Comparison of ENCODE assay signal across 8 mouse cellular contexts in genomic region chrY:1285735-1286134, GRCm38 (mm10). TPM values are rescaled to one million over a fixed set of nuclear protein-coding genes. Genes with fewer than 3 reads are reported as not detected.
DNase-seq lines count a peak whose midpoint lies in the region; ATAC-seq and TF ChIP-seq lines count a peak whose summit lies in the region.

No protein-coding gene starts in this region.

- H3K27me3 ChIP-seq in CH12.LX (replicated peaks): no peaks in the 10 kb centered on the region
- no peaks in the 10 kb centered on the region for H3K27me3 ChIP-seq in embryonic facial prominence, embryonic 14.5 days (replicated peaks; ENCODE audit: control insufficient read depth, insufficient read depth, low read length)
- no peaks in the 10 kb centered on the region for H3K27me3 ChIP-seq in hindbrain, embryonic 10.5 days (ENCODE audit: insufficient read depth, poor library complexity, severe bottlenecking)
- no peaks in the 10 kb centered on the region for H3K27me3 ChIP-seq in midbrain, postnatal 0 days (ENCODE audit: insufficient read depth, low read length)

- TF ChIP-seq EP300 in CH12.LX (IDR thresholded peaks at IDR 0.05; ENCODE audit: low read length): no peak

- ATAC-seq in embryonic facial prominence, embryonic 14.5 days (ENCODE audit: low read depth): no peak
- ATAC-seq in midbrain, postnatal 0 days (ENCODE audit: low FRiP score): peak; percentile 56; the same call in 1 of the 2 replicates

- peak; percentile 72 for DNase-seq in CD4-positive helper T cell, adult 2 months (ENCODE audit: low read depth, low spot score)
- no peak for DNase-seq in CH12.LX (ENCODE audit: extremely low read depth)
- peak; percentile 4 for DNase-seq in embryonic facial prominence, embryonic 14.5 days (ENCODE audit: low spot score)
- peak; percentile 10 for DNase-seq in hindbrain, embryonic 10.5 days (ENCODE audit: low spot score)
- DNase-seq in liver: peak; percentile 6
- peak; percentile 4 for DNase-seq in midbrain, postnatal 0 days (ENCODE audit: low spot score)
- DNase-seq in thymus, postnatal 4 days: peak; percentile 25
- no peak for DNase-seq in ovary, adult 18-20 months (ENCODE audit: low spot score)

- H3K4me3 ChIP-seq in CH12.LX (replicated peaks in 1 of 3; ENCODE audit: low read depth in 2 of 3, low read length in 2 of 3, poor library complexity in 1 of 3): peak overlapping the region; percentile 55 to 71 (median 70)
- H3K4me3 ChIP-seq in embryonic facial prominence, embryonic 14.5 days (ENCODE audit: low read depth, low read length): peak overlapping the region; percentile 39
- H3K4me3 ChIP-seq in hindbrain, embryonic 10.5 days: peak overlapping the region; percentile 49
- peak overlapping the region; percentile 35 for H3K4me3 ChIP-seq in midbrain, postnatal 0 days (ENCODE audit: low read depth, low read length)

- 1% methylated on average over 12 of the region's 12 CpGs for WGBS in embryonic facial prominence, embryonic 14.5 days
- 4% methylated on average over 12 of the region's 12 CpGs for WGBS in hindbrain, embryonic 10.5 days
- 2% methylated on average over 12 of the region's 12 CpGs for WGBS in midbrain, postnatal 0 days

- H3K9ac ChIP-seq in CH12.LX (ENCODE audit: insufficient read depth, low read depth): peak overlapping the region; percentile 90
- H3K9ac ChIP-seq in embryonic facial prominence, embryonic 14.5 days (ENCODE audit: low read depth, low read length): peak overlapping the region; percentile 58
- peak overlapping the region; percentile 44; the same call in 1 of the 2 replicates for H3K9ac ChIP-seq in midbrain, postnatal 0 days (replicated peaks; ENCODE audit: low read length, poor library complexity, severe bottlenecking)

- in situ Hi-C loops in CH12.LX (cut with MboI; ENCODE audit: low pct_ligation_motif_present, low pct_unique_long_range_greater_than_20kb, low sequenced_read_pairs): no loop called here

- H3K9me3 ChIP-seq in CH12.LX (replicated peaks; ENCODE audit: low read length): no peaks in the 10 kb centered on the region
- no peaks in the 10 kb centered on the region for H3K9me3 ChIP-seq in embryonic facial prominence, embryonic 14.5 days (ENCODE audit: control insufficient read depth, low read length)
- H3K9me3 ChIP-seq in hindbrain, embryonic 10.5 days: no peaks in the 10 kb centered on the region
- H3K9me3 ChIP-seq in midbrain, postnatal 0 days (ENCODE audit: low read length): no peaks in the 10 kb centered on the region

- H3K4me1 ChIP-seq in CH12.LX (ENCODE audit: control insufficient read depth in 1 of 2, insufficient read depth in 2 of 2): no peaks in the 10 kb centered on the region
- H3K4me1 ChIP-seq in embryonic facial prominence, embryonic 14.5 days (ENCODE audit: control insufficient read depth, insufficient read depth, low read length): no peaks in the 10 kb centered on the region
- no peaks in the 10 kb centered on the region for H3K4me1 ChIP-seq in hindbrain, embryonic 10.5 days (replicated peaks)
- no peaks in the 10 kb centered on the region for H3K4me1 ChIP-seq in midbrain, postnatal 0 days (ENCODE audit: insufficient read depth, low read length)

- dilution Hi-C loops in CH12.LX (cut with MboI; ENCODE audit: extremely low pct_ligation_motif_present, extremely low pct_unique_long_range_greater_than_20kb, low sequenced_read_pairs): no loop called here

- H3K79me2 ChIP-seq in CH12.LX (replicated peaks; ENCODE audit: control insufficient read depth, extremely low read depth, insufficient read depth, poor library complexity, severe bottlenecking): peaks cover 13% of the 10 kb centered on the region

- H3K36me3 ChIP-seq in CH12.LX (replicated peaks in 1 of 2; ENCODE audit: control insufficient read depth in 1 of 2, insufficient read depth in 1 of 2, low read length in 1 of 2): peaks cover 0 to 4% of the 10 kb centered on the region in 2 experiments
- H3K36me3 ChIP-seq in embryonic facial prominence, embryonic 14.5 days (ENCODE audit: control insufficient read depth, insufficient read depth, low read length): no peaks in the 10 kb centered on the region
- H3K36me3 ChIP-seq in hindbrain, embryonic 10.5 days: peaks cover 3% of the 10 kb centered on the region; the same call in 1 of the 2 replicates
- H3K36me3 ChIP-seq in midbrain, postnatal 0 days (ENCODE audit: insufficient read depth, low read length): no peaks in the 10 kb centered on the region

- TF ChIP-seq CTCF in CH12.LX (conservative IDR thresholded peaks at IDR 0.05 in 1 of 2, IDR thresholded peaks at IDR 0.05 in 1 of 2; ENCODE audit: low read depth in 2 of 2, low read length in 2 of 2): no peak
- no peak for TF ChIP-seq CTCF in midbrain, postnatal 0 days (IDR thresholded peaks at IDR 0.05)

- TF ChIP-seq POLR2A in CH12.LX (IDR thresholded peaks at IDR 0.05; ENCODE audit: low read depth, low read length): no peak

- H3K4me2 ChIP-seq in CH12.LX (ENCODE audit: insufficient read depth, low read depth, poor library complexity, severe bottlenecking): no peak overlapping the region
- H3K4me2 ChIP-seq in embryonic facial prominence, embryonic 14.5 days (ENCODE audit: low read depth, low read length): peak overlapping the region; percentile 43; the same call in 1 of the 2 replicates
- peak overlapping the region; percentile 28; the same call in 1 of the 2 replicates for H3K4me2 ChIP-seq in midbrain, postnatal 0 days (ENCODE audit: low read depth, low read length, poor library complexity, severe bottlenecking)

- peak overlapping the region; percentile 76; the same call in 1 of the 2 replicates for H3K27ac ChIP-seq in CH12.LX (ENCODE audit: insufficient read depth, low read depth)
- H3K27ac ChIP-seq in embryonic facial prominence, embryonic 14.5 days (replicated peaks; ENCODE audit: low read depth, low read length): peak overlapping the region; percentile 84
- peak overlapping the region; percentile 74; the same call in 1 of the 2 replicates for H3K27ac ChIP-seq in hindbrain, embryonic 10.5 days
- peak overlapping the region; percentile 32; the same call in 1 of the 2 replicates for H3K27ac ChIP-seq in midbrain, postnatal 0 days (ENCODE audit: low read depth, low read length)

- TF ChIP-seq RAD21 in CH12.LX (IDR thresholded peaks at IDR 0.05; ENCODE audit: low read depth, low read length): no peak

TF ChIP-seq in CH12.LX, 34 proteins besides CTCF, POLR2A, EP300 and RAD21:
- no peak for TF ChIP-seq TBP (conservative IDR thresholded peaks at IDR 0.05; ENCODE audit: low read depth, low read length)
- no peak for TF ChIP-seq USF1 (IDR thresholded peaks at IDR 0.05; ENCODE audit: low read depth, low read length)
- TF ChIP-seq ZMIZ1 (IDR thresholded peaks at IDR 0.05; ENCODE audit: low read depth, low read length): no peak
- no peak for TF ChIP-seq SMC3 (IDR thresholded peaks at IDR 0.05; ENCODE audit: low read depth, low read length)
- TF ChIP-seq NRF1 (IDR thresholded peaks at IDR 0.05; ENCODE audit: low read depth, low read length): no peak
- TF ChIP-seq MYC (IDR thresholded peaks at IDR 0.05; ENCODE audit: low read depth, low read length): no peak
- TF ChIP-seq IRF4 (IDR thresholded peaks at IDR 0.05; ENCODE audit: low read depth, low read length): no peak
- TF ChIP-seq ZC3H11A (IDR thresholded peaks at IDR 0.05; ENCODE audit: low read depth, low read length): no peak
- TF ChIP-seq MEF2A (IDR thresholded peaks at IDR 0.05; ENCODE audit: borderline replicate concordance, low read depth, low read length): no peak
- TF ChIP-seq CHD1 (IDR thresholded peaks at IDR 0.05; ENCODE audit: low read depth, low read length): no peak
- no peak for TF ChIP-seq ZNF384 (IDR thresholded peaks at IDR 0.05; ENCODE audit: low read depth, low read length)
- TF ChIP-seq JUN (IDR thresholded peaks at IDR 0.05; ENCODE audit: insufficient read depth, low read depth, low read length): no peak
- no peak for TF ChIP-seq USF2 (conservative IDR thresholded peaks at IDR 0.05; ENCODE audit: low read depth, low read length)

RNA-seq across cellular contexts. Expression of gene Ddx3y, which starts 0.7 kb away (rescaled TPM):
- total RNA-seq in CH12.LX (2012; rRNA removed): 19.8 and 23.5 TPM in 2 replicates
- total RNA-seq in CH12.LX (2014; rRNA removed): 62.5 and 81.4 TPM in 2 replicates
- polyA plus RNA-seq in CH12.LX (2012; ENCODE audit: insufficient read length, low read depth): 34.5 and 37.7 TPM in 2 replicates
- polyA plus RNA-seq in embryonic facial prominence, embryonic 14.5 days (2014; fragmentation: Nextera tagmentation; extraction: Ambion mirVana): 43.4 and 45.3 TPM in 2 replicates
- 11.1 and 18.2 TPM in 2 replicates for polyA plus RNA-seq in hindbrain, embryonic 10.5 days (2016; fragmentation: Nextera tagmentation; extraction: Ambion mirVana)
- 20.4 and 21.4 TPM in 2 replicates for total RNA-seq in midbrain, postnatal 0 days (2014; rRNA removed)
- polyA plus RNA-seq in midbrain, postnatal 0 days (2015; fragmentation: Nextera tagmentation; extraction: Ambion mirVana): 36.5 TPM in 1 of 2 replicates, not detected in the other

RNA-seq across cellular contexts. Expression of gene Uty, which starts 40.2 kb away (rescaled TPM):
- total RNA-seq in CH12.LX (2012; rRNA removed) (9.7 and 10.9 TPM in 2 replicates), CH12.LX (2014; rRNA removed) (16.8 and 21.1 TPM in 2 replicates)
- 7.3 and 8.6 TPM in 2 replicates for polyA plus RNA-seq in CH12.LX (2012; ENCODE audit: insufficient read length, low read depth)
- polyA plus RNA-seq in embryonic facial prominence, embryonic 14.5 days (2014; fragmentation: Nextera tagmentation; extraction: Ambion mirVana): 18.7 and 18.9 TPM in 2 replicates
- 10.8 and 17.6 TPM in 2 replicates for polyA plus RNA-seq in hindbrain, embryonic 10.5 days (2016; fragmentation: Nextera tagmentation; extraction: Ambion mirVana)
- 15.3 and 22.9 TPM in 2 replicates for total RNA-seq in midbrain, postnatal 0 days (2014; rRNA removed)
- 9.5 TPM in 1 of 2 replicates, not detected in the other for polyA plus RNA-seq in midbrain, postnatal 0 days (2015; fragmentation: Nextera tagmentation; extraction: Ambion mirVana)

Comparison
In these comparisons a context has a peak if more than half of its experiments do, and no peak if none do; other contexts are left out.
1. DNase-seq: peak in CD4-positive helper T cell, adult 2 months (single experiment), embryonic facial prominence, embryonic 14.5 days (single experiment), hindbrain, embryonic 10.5 days (single experiment), liver (single experiment), midbrain, postnatal 0 days (single experiment) and thymus, postnatal 4 days (single experiment); none in CH12.LX (single experiment) and ovary, adult 18-20 months (single experiment).
2. H3K27ac ChIP-seq: peak in every context shown above with its lines; median percentile 84 in embryonic facial prominence, embryonic 14.5 days; 76 in CH12.LX; 74 in hindbrain, embryonic 10.5 days; 32 in midbrain, postnatal 0 days.
3. Peak in every context shown above with its lines, with median percentiles within 50 percentile points of each other: H3K4me3 ChIP-seq and H3K9ac ChIP-seq.